Mouse (Mus musculus): ENCODE data around the gene Pcsk6.

Pcsk6 gene

DNA sequence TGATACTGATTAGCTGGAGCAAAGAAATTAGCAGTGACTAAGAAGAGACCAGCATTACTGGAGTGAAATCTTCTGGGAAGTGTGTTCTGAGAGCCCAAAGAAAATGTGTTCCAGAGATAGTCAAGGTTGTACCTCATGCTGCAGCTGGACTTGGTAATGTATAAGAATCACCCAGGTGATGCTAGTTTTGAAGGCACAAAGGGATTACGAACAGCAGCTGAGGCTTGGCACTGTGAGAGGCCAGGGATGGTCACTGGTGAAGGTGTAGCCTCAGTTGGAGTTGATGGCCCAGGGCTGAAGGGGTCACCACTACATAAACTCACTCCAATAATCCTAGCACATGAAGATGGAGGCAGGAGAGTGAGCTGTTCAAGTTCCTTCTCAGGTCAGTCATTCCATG, 197.2 kb downstream of the Pcsk6 start, which contains the start of gene Snrpa1:
Gene Snrpa1, plus strand, starts transcription at position 301 of the 400 bp plus-strand sequence.
- no peak for DNase-seq

DNA sequence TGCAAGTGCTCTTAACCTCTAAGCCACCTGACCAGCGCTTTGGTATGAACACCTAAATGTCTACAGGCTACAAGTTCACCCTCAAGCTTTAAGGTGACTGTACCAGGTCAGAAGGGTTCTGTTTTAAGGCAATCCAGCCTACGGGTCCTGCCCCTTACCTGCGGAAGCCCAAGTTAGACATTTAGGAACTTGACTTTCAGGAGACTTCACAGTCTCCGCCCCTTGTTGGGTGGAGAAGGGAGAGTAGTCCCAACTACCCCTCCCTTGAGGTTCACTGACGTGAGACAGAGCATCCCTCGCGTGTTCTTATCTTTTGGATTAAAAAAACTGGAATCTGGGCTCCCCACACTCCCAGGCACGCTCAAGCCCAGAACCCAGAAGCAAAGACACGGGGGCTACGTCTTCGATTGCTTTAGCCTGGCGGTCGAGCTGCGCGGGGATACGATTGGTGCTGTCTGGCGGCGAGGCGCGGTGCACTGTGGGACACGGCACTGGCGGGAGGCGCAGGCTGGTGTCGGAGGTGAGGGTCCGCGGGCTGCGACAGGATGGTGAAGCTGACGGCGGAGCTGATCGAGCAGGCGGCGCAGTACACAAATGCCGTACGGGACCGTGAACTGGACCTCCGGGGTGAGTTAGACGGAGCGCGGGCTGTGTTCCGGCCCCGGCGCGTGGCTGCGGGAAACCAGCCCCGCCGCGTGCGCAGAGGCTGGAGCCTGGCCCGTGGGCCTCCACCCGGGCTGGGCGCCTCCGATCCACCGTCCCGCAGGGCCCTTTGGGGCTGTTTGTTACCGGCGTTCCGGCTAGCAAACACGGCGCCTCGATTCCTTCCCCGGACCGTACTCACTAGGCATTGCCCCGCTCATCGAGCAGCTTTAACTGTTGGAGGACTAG, 198.8 kb downstream of the Pcsk6 start:
- DNase-seq: peak; percentile 87

DNA sequence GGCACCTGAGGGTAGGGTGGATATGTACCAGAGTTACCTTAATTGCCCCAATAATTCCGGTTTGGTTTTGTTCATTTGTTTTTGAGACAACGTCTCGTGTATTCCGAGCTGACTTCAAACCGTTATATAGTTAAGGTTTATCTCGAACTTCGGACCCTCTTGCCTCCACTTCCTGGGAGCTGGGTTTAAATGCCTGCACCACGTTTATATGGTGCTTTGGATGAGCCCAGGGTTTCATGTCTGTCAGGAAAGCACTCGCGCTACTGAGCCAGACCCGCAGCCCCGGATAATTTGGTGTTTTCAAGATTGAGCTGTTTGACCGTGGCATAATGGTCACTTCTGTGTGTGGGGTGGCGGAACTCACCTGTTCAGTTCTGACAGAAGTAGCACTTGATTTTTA, 199.5 kb downstream of the Pcsk6 start:
- no peak for DNase-seq

DNA sequence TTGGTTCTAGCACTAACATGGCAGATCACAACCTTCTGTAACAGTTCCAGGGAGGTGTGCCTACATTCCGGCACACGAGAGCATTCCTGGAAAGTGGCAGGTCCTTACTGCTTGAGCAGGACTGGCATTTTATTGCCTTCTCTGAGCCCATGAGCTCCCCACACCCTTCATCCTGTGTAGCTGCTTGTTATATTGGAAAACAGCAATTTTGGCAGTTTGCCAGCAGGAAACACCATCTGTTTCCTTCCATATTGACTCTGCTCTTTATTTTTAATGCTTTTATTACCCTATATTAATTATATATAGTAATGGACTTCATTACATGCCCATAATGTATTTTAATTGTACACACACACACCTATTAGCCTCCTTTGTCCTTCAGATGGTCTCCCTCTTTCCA, 214.9 kb downstream of the Pcsk6 start:
- DNase-seq: no peak

DNA sequence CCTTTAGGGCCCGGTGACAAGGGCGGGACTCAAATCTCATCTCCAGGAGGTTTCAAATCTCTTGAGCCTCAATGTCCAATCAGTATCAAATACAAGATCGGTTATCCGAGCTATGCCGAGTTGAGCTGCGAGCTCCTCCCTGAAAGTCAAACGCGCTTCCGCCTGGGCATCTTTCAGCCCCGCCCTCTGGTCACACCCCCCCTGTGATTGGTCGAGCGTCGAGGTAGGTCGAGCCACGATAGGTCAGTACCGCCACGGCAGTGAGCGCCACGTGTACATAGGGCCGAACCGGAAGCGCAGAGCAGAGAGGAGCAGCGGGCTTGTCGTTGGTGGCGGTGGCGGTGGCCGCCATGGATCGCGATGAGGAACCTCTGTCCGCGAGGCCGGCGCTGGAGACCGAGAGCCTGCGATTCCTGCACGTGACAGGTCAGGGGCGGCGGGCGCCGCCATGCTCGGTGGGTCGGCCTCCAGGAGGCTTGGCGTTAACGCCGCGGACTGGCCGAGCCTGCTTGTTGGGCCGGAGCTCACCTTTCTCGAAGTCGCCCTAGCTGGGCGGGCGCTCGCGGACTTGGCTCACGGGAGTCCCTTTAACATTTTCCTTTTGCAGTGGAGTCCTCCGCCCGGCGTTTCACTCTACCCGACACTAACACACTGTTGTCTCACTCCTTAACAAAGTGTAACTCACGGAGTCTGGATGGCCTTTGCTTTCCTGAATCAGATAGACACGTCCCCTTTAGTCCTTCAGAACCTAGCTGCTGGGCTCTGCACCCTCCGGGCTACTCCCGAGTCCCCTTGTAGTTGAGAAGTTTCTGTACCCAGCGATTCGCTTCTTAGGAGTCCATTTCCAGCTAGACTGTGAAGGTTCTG, 218.1 kb downstream of the Pcsk6 start, which contains the start of gene Selenos:
Gene Selenos, plus strand, starts transcription at position 286 of the 867 bp plus-strand sequence.
- DNase-seq: peak; percentile 95

DNA sequence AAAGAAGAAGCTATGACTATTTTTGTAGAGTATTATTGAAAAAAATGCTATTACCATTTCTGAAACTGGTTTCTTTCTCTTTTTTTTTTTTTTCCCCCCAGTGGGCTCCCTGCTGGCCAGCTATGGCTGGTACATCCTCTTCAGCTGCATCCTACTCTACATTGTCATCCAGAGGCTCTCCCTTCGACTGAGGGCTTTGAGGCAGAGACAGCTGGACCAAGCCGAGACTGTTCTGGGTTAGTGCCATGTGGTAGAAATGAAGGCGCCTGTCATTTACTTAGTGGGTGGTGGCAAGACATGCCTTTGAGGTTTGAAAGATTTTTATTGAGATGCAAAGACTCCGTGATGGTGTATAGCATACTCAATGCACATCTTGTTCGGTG, 218.7 kb downstream of the Pcsk6 start:
- no peak for DNase-seq

DNA sequence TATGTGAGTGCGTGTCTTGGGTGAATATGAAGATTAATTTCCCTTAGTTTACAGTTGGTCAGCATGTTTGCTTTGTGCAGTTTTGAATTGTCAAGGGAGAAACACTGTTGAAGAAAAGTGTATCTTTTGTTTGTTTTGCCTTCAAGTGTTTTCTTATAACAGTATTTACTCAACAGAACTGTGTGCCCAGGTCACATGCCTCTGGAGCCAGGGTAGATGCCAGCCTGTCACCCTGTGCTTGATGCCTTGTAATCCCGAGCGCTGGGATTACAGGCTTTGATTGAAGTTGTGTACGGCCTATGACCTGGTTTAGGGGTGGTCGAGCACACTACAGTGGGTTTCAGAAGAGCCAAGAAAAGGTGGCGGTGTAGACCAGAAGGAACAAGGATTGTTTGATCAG, 222.2 kb downstream of the Pcsk6 start:
- no peak for DNase-seq

DNA sequence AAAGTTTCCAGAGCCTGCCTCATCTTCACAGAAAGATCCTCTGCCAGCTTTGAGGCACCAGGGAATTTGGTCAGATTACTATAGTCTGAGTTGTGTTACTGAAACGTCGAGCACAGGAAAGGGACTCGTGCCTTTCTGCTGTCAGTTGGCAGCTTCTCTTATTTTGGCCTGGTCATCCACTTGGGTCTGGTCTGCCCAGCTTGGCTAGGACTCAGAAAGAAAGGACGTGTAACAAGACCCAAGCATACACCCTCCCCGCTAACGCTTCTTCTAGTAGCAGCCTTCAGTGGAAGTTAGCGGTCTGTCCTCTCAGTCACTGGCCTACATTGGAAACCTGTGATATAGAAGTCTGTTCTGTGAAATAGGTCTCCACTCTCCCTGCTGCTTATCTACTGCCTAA, 223.0 kb downstream of the Pcsk6 start:
- DNase-seq: no peak

DNA sequence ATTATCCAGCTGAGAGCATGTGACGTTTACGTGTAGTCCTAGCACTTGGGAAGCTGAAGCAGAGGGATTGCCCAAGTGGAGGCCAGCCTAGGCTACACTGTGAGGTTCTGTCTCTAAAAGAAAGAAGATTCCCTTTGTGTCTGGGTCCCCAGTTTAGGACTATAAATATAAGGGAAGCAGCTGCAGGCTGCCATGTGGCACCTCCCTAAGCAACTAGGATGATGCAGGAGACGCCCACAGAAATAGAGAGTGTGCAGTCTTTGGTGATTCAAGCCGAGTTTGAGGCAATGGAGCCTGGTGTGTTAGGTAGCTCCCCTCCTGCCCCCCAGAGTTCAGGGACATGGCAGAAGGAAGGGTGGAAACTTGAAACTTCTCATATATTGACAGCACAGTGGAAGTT, 226.1 kb downstream of the Pcsk6 start:
- no peak for DNase-seq

DNA sequence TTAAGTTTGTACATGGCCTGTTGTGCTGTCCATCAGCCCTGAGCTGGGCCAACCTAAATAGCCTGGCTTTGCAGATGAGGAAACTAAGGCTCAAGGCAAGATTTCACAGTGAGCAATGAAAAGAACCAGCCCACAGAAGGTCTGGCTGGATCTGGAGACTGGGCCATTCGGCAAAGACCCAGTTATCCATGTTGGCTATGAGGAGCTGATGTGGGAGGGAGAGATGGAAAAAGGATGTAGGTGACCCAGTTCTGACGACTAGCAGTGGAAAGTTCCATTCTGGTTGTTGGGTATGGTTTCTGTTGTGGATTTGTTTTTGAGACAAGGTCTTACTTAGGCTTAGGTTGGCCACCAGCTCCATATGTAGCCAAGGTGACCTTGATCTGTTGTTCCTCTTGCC, 226.5 kb downstream of the Pcsk6 start:
- DNase-seq: no peak

DNA sequence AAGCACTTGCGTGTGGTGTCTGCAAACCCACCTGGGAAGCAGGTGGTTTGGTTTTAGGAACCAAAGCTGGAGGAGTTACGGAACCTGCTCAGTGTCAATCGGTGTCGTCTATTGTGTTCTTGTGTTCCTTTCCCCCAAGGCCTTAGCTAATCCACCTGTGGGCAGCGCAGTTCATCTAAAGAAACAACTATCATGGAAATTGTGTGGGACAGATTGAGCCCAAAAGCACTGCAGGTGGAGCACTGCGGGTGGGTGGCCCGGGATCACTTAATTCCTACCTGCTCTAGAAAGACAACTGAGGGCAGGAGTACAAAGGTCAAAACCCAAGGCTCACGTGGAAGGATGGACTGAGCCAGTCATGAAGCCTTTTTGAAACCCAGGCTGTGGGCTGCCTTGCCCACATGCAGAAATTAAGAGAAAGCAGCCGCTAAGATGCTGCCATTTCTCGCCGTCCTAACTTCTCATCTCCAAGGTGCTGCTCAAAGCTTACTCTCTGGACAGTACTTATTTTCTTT, 229.2 kb downstream of the Pcsk6 start:
- DNase-seq: no peak

DNA sequence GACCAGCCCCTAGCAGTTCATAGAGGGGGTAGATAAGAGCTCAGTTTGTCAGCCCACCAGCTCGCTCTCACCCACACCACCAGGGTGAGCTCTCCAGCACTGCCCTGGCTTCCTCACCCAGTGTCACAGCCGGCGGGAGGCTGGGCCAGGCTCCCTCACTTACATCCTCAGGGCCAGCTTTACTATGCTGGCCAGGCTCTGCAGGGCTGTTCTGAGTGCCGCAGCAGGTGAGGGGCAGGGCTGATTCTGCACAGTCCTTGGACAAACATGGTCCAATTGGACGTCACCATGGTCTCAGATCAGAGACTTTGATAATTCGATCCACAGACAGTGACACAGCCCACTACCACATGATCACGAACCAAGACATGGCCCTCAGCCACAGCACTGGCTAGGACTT, 230.0 kb downstream of the Pcsk6 start:
- no peak for DNase-seq

DNA sequence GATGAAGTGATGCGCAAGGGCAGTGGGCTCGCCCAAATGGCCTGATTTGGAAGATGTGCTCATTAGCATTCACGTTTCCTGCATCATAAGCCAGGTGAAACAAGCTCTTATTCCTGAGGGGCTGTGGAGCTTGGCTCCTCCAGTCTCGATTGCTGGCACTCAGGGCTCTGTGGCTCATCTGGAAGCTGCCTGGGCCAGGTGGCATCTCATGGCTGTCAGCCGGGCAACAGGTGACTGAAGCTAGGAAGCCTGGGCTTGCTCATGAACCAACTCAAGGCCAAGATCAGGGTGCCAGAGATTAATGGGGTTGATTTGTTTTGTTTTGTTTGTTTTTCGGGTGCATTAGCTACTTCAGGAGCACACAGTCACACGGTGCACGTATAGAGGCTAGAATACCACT, 231.1 kb downstream of the Pcsk6 start:
- DNase-seq: no peak

DNA sequence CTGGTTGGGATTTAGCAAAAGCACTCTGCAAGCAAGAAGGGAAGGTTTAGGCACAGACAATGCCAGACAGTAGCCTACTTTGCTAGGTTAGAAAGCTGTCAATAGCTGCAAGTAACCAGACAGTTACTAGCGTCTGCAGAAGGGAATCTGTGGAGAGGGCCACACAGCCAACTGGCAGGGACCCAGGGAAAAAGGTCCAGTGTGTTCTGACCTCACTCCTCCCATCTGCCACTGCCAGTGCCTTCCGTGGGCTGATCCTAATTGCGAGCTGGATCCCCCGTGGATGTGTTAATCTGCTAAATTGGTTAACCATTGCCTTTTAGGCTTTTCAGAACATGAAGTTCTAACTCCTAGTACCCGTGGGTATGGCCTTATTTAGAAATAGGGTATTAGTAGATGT, 232.6 kb downstream of the Pcsk6 start:
- no peak for DNase-seq

DNA sequence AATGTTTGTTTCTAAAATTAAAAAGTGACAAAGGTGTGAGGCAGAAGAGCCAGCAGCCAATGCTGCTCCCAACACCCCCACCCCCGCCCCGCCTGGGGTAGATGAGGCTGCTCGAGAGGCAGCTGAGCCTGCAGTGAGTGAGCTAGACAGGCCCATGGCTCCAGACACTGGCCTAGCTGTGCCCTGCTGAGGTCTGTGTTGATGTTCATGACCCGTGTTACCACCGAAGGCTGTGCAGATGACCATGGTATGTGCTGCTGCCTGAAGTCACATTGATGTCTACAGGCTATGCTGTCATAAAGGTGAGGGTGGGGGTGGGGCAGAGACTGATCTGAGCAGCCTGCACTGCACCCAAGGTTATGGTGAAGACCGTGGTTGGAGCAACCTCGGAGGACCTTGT, 237.3 kb downstream of the Pcsk6 start:
- no peak for DNase-seq
